Mouse (Mus musculus) hindbrain, postnatal 0 days (tissue): ENCODE data around the gene Prpf6. TPM values are rescaled to one million over a fixed set of nuclear protein-coding genes. Genes with fewer than 3 reads are reported as not detected.

Source experiments
- ATAC-seq: fragments of 200-750 bp; cut with Nextera tagmentation; 2 replicates; pipeline ENCODE4 v1.8.0; 2017; ENCODE audit warnings: mild to moderate bottlenecking, moderate TSS enrichment, moderate library complexity
- DNase-seq: peaks from one replicate; pipeline ENCODE4 v3.0.0-alpha.2; 2015; ENCODE audit warnings: low spot score
- H3K27ac ChIP-seq: fragments of 300-500 bp; sonication (generic); 2 replicates; pipeline ENCODE4 v1.5.1; 2014; ENCODE audit warnings: mild to moderate bottlenecking
- H3K27me3 ChIP-seq: fragments of 300-500 bp; sonication (generic); 2 replicates; pipeline ENCODE4 v1.6.1; 2014; ENCODE audit warnings: low read length, mixed read lengths; ENCODE audit not compliant: insufficient read depth
- H3K36me3 ChIP-seq: fragments of 300-500 bp; sonication (generic); 2 replicates; pipeline ENCODE4 v1.6.1; 2014; ENCODE audit warnings: low read length, mixed read lengths; ENCODE audit not compliant: insufficient read depth
- H3K4me1 ChIP-seq: fragments of 300-500 bp; sonication (generic); 2 replicates; pipeline ENCODE4 v1.6.1; 2014; ENCODE audit warnings: antibody characterized with exemption, low read length, mixed read lengths; ENCODE audit not compliant: insufficient read depth
- H3K4me2 ChIP-seq: fragments of 300-500 bp; sonication (generic); 2 replicates; pipeline ENCODE4 v1.6.1; 2014; ENCODE audit warnings: low read depth, mild to moderate bottlenecking, low read length, moderate library complexity, mixed read lengths
- H3K4me3 ChIP-seq: fragments of 300-500 bp; sonication (generic); 2 replicates; pipeline ENCODE4 v1.5.1; 2014; ENCODE audit warnings: low read length
- H3K9ac ChIP-seq: fragments of 300-500 bp; sonication (generic); replicated peaks from 2 replicates; pipeline ENCODE4 v1.6.1; 2014; ENCODE audit warnings: mild to moderate bottlenecking, low read length, moderate library complexity, mixed read lengths
- H3K9me3 ChIP-seq: fragments of 300-500 bp; sonication (generic); 2 replicates; pipeline ENCODE4 v1.6.1; 2016; ENCODE audit warnings: low read length, mixed read lengths
- CTCF ChIP-seq: IDR thresholded peaks from 2 replicates; pipeline ENCODE4 v1.5.1; 2016; ENCODE audit warnings: antibody characterized with exemption, control low read depth, low read depth
- WGBS: fragments of 180-500 bp; shearing (Covaris S2); extraction: QIAGEN DNeasy Blood & Tissue Kit; methylation state at CpG from one replicate; pipeline ENCODE4 v1.1.7; 2014; 5-methylcytosine and 5-hydroxymethylcytosine counted together
- polyA plus RNA-seq: library from polyadenylated mRNA; unstranded; fragments of >200 nt; fragmentation: Nextera tagmentation; extraction: Ambion mirVana; gene quantifications from 2 replicates; pipeline ENCODE4 v1.2.1, GENCODE M21; 2015
- total RNA-seq: library from RNA; depleted of rRNA; stranded (reverse); fragments of >200 nt; gene quantifications from 2 replicates; pipeline ENCODE4 v1.2.3, GENCODE M21; 2014

Prpf6 gene
- total and polyA plus RNA-seq, 2 experiments from 2014 or later, result 32.3 to 39.8 TPM

DNA sequence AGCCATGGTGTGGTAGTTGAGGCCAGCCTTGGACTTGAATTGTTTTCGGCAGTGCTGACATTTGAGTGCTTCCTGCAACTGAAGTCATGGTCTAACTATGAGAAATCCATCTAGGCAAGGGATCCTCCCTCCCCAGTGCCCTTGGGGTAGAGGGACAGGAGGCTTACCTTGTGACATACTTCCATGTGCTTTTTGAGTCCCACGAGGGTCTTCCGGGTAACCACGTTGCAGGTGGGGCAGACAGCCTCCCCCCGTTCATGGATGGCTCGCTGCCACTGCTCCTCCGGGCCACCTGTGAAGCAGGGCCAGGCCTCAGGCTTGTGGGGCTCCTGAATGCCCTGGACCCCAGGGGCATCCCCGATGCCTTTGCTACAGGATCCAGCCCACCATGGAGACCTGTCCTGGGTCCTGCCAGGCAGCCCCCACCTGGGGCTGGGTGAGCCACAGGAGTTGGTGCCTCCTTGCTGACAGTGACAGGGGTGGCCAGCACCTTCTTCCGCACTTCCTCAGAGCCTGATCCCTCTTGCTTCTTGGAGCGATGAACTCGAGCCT lies 3.4 kb upstream of the Prpf6 start:
- peaks cover 53% of the 10 kb centered on the region for H3K36me3 ChIP-seq
- ATAC-seq (no peak), DNase-seq (no peak)
- 91% methylated on average over 11 of the region's 11 CpGs for WGBS
- peaks cover 10% of the 10 kb centered on the region for H3K4me1 ChIP-seq
- H3K27ac ChIP-seq, result no peak overlapping the region
- no peaks in the 10 kb centered on the region for H3K27me3 ChIP-seq
- no peak overlapping the region for H3K9ac ChIP-seq
- H3K4me2 ChIP-seq, result no peak overlapping the region
- no peaks in the 10 kb centered on the region for H3K9me3 ChIP-seq
- no peak for TF ChIP-seq CTCF
- H3K4me3 ChIP-seq, result no peak overlapping the region

DNA sequence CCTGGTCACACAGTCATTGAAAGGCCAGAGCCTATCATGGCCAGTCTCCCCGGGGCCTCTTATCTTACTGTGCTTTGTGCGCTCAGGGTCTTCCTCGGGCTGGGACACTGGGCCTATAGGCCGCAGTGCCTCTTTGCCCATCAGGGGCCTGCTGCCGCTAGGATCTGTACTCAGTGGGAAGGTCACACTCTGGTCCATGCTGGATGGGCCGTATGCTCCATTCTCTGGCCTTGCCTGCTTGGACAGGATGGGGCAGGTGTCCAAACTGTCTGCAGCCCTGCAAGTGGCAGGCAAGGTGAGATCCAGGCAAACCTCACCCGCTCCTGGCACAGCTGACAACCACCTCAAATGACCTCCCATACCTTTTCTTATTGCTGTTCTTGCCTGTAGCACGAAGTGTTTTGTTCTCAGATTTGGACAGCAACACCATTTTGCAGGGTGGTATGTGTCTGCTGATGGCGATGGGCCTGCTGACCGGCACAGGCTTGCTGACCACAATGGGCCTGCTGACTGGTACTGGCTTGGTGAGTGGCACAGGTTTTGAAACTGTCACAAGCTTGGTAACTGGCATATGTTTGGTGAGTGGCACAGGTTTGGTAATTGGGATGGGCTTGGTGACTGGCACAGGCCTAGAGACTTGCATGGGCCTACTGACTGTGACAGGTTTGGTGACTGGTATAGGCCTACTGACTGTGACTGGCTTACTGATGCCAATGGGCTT lies 2.5 kb upstream of the Prpf6 start:
- Histone ChIP-seq H3K4me2 (no peak overlapping the region), H3K27ac (no peak overlapping the region)

DNA sequence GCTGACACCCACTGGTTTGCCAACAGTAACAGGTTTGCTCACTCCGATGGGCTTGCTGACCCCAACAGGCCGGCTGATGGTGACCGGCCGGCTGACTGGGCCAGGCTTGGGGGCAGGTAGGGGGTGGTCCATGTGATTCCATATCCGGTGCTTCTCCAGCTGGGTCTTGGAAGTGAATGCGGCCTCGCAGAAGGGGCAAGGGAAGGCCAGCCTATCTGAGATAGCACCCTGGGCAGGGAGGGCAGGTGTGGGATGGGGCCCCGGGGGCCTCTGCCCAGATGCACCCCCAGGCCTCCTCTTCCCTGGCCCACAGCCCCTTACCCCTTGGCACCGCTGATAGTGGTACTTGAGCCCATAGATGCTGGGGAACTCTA lies 1.9 kb upstream of the Prpf6 start:
- ATAC-seq, result no peak

More for the DNA sequence above, 2.5 kb upstream of the Prpf6 start:
- TF ChIP-seq CTCF, result no peak
- DNase-seq, result no peak
- ATAC-seq, result no peak
- WGBS, result 90% methylated on average over 10 of the region's 10 CpGs
- no peaks in the 10 kb centered on the region for H3K27me3 ChIP-seq
- peaks cover 10% of the 10 kb centered on the region for H3K4me1 ChIP-seq
- H3K9ac ChIP-seq, result no peak overlapping the region
- no peaks in the 10 kb centered on the region for H3K9me3 ChIP-seq
- peaks cover 51% of the 10 kb centered on the region for H3K36me3 ChIP-seq
- H3K4me3 ChIP-seq, result no peak overlapping the region

DNA sequence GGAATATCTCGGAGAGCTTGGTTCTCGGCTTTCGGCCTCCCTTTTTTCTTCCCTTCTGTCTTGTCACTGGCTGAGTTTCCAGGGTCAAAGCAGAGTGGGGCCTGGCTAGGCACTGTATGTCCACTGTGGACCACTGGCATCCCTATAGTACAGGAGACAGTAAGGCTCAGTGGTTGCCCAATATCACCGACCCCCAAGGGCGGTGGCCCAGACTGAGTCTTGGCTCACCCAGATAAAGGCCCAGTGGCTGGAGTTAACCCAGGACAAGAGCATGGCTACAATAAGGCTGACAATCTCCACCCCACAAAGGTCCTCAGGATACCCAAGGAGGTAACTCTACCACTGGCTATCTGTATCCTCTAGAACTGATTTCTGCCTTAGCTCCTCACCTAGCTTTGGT lies 1.2 kb upstream of the Prpf6 start:
- H3K4me2 ChIP-seq, result no peak overlapping the region
- DNase-seq (no peak), ATAC-seq (no peak)
- no peak overlapping the region for H3K27ac ChIP-seq
- H3K36me3 ChIP-seq, result peaks cover 41% of the 10 kb centered on the region
- no peaks in the 10 kb centered on the region for H3K27me3 ChIP-seq
- peaks cover 10% of the 10 kb centered on the region for H3K4me1 ChIP-seq
- H3K9me3 ChIP-seq, result no peaks in the 10 kb centered on the region
- no peak overlapping the region for H3K9ac ChIP-seq
- no peak for TF ChIP-seq CTCF
- 100% methylated on average over 5 of the region's 5 CpGs for WGBS
- no peak overlapping the region for H3K4me3 ChIP-seq

More for the DNA sequence above, 1.9 kb upstream of the Prpf6 start:
- H3K36me3 ChIP-seq, result peaks cover 46% of the 10 kb centered on the region
- TF ChIP-seq CTCF, result no peak
- H3K9ac ChIP-seq, result no peak overlapping the region
- no peaks in the 10 kb centered on the region for H3K27me3 ChIP-seq
- H3K9me3 ChIP-seq, result no peaks in the 10 kb centered on the region
- H3K4me1 ChIP-seq, result peaks cover 10% of the 10 kb centered on the region
- no peak overlapping the region for H3K4me2 ChIP-seq
- H3K4me3 ChIP-seq, result no peak overlapping the region
- no peak overlapping the region for H3K27ac ChIP-seq
- WGBS, result 92% methylated on average over 9 of the region's 9 CpGs
- DNase-seq, result no peak

DNA sequence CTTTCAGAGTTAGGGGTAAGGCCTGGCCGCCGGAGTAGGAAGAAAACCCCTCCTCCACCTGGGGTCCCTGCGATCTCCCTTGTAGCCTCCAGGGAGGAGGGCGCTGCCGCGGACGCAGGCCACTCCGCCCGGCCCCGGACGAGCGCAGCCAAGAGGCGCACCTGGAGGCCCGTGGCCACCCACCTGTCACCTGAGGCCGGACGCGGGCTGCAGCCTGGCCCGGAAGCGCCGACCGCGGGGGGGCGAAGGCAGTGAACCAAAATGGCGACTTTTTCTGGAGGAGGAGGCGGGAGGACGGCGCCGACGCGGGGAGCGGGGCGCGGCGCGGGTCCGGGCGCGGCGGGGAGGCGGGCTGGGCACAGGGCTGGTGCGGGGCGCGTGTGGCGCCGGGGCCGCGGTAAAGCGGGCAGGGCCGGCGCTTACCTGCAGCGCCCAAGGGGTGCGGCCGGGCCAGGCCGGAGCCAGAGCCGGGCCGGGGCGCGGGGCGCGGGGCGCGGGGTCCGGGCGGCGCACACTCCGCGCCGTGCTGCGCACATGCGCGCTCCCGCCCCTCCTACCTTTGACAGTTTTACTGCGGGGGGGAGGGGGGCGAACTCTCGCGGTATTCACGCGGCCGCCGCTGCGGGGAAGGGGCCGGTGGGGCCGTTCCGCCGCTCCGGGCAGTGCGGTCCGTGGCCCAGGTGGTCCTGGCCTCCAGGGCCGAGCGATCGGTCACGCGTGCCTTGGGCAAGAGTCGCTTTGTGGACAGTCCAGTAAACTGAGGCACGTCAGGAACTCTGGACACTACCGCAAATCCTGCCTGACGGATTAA lies 768 bp downstream of the Prpf6 start, which contains the start of gene Zfp512b:
TSS of gene Zfp512b (minus strand) at position 573 of the 811 bp plus-strand sequence.
- no peaks in the 10 kb centered on the region for H3K9me3 ChIP-seq

DNA sequence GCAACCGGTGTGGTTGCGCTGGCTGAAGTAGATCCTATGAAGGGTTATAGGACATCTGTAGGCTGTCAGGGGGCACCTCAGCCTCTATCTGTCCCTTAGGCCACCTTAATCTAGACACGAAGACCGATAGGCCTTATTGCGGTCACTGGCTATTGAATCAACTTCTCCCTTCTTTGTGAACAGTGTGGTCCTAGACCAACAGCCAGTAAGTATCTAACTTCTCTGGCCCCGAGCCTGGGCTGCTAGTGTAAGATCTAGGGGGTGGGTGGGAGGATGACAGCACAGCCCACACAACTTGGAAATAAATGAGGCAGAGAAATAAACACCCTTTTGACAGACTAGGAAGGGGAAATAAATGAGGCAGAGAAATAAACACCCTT lies 1.4 kb downstream of the Prpf6 start:
- no peaks in the 10 kb centered on the region for H3K9me3 ChIP-seq
- peak overlapping the region; percentile 92 for H3K9ac ChIP-seq
- peak; percentile 47 for DNase-seq
- peaks cover 14% of the 10 kb centered on the region for H3K4me1 ChIP-seq
- peak overlapping the region; percentile 77 for H3K4me3 ChIP-seq
- no peaks in the 10 kb centered on the region for H3K27me3 ChIP-seq
- WGBS, result 2% methylated on average over 6 of the region's 6 CpGs
- H3K27ac ChIP-seq, result peak overlapping the region; percentile 92
- ATAC-seq, result peak; percentile 14; the same call in 1 of the 2 replicates
- peak overlapping the region; percentile 79 for H3K4me2 ChIP-seq
- TF ChIP-seq CTCF, result no peak
- H3K36me3 ChIP-seq, result peaks cover 22% of the 10 kb centered on the region

More for the DNA sequence above, 768 bp downstream of the Prpf6 start, which contains the start of gene Zfp512b:
- DNase-seq (peak; percentile 93), ATAC-seq (peak; percentile 88)
- peaks cover 28% of the 10 kb centered on the region for H3K36me3 ChIP-seq
- WGBS, result 2% methylated on average over 50 of the region's 97 CpGs
- H3K27me3 ChIP-seq, result no peaks in the 10 kb centered on the region
- no peak for TF ChIP-seq CTCF
- H3K4me1 ChIP-seq, result peaks cover 10% of the 10 kb centered on the region
- H3K27ac ChIP-seq, result peak within 1 kb of the TSS; percentile 92
- H3K9ac ChIP-seq, result peak within 1 kb of the TSS; percentile 92
- peak within 1 kb of the TSS; percentile 77 for H3K4me3 ChIP-seq
- H3K4me2 ChIP-seq, result peak within 1 kb of the TSS; percentile 79
